Mouse (Mus musculus) left cerebral cortex, adult 9 months (tissue): ENCODE measurements around the gene Slc17a8.

Experiments used
- DNase-seq, 2 experiments: peaks; one replicate each; pipeline ENCODE4 v3.0.0; 2022; ENCODE audit warnings: low spot score in 2 of 2

The Slc17a8 gene

DNA sequence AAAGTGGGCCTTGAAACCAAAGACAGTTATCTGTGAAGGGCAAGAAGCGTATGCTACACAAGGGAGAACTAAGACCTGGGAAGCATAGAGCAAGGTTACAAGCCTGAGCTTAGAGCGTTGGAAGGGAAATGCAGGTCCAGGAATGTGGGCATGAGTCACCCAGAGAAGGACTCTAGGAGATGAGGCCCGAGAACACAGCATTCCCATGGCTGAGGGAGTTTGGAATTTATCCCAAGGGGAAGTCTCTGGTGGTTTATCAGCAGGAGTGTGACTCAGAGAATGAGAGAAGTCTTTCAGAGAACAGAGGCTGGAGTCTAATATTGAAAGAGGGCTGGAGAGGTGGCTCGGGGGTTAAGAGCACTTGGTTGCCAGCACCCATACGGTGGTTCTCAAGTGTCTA lies 94.0 kb downstream of the Slc17a8 start:
- DNase-seq: no peak

- no peak for DNase-seq
Observed at GRCm38 (mm10) chr10:89525823-89526222, 95.2 kb downstream of the Slc17a8 start.
